Mouse (Mus musculus) layer of hippocampus, postnatal 10 days (tissue): ENCODE measurements around the gene Rab3gap2. TPM values are rescaled to one million over a fixed set of nuclear protein-coding genes. Genes with fewer than 3 reads are reported as not detected.
A peak's percentile ranks its signal among the peaks of the same experiment; 100 is the strongest.

Experiments used
- DNase-seq, 2 experiments: peaks; one replicate each; pipeline ENCODE4 v3.0.0; 2021; ENCODE audit warnings: low spot score in 2 of 2
- microRNA-seq, 2 experiments: library from miRNA; unstranded; fragments of <30 nt; microRNA quantifications; one replicate each; pipeline ENCODE4 v1.2.0; 2021
- total RNA-seq, 2 experiments: library from RNA; stranded (reverse); gene quantifications; 2 replicates each; pipeline ENCODE4 v1.2.3; 2021

The Rab3gap2 gene
- total RNA-seq, 2 experiments from 2014 or later, result 54.6 to 58.5 TPM

DNA sequence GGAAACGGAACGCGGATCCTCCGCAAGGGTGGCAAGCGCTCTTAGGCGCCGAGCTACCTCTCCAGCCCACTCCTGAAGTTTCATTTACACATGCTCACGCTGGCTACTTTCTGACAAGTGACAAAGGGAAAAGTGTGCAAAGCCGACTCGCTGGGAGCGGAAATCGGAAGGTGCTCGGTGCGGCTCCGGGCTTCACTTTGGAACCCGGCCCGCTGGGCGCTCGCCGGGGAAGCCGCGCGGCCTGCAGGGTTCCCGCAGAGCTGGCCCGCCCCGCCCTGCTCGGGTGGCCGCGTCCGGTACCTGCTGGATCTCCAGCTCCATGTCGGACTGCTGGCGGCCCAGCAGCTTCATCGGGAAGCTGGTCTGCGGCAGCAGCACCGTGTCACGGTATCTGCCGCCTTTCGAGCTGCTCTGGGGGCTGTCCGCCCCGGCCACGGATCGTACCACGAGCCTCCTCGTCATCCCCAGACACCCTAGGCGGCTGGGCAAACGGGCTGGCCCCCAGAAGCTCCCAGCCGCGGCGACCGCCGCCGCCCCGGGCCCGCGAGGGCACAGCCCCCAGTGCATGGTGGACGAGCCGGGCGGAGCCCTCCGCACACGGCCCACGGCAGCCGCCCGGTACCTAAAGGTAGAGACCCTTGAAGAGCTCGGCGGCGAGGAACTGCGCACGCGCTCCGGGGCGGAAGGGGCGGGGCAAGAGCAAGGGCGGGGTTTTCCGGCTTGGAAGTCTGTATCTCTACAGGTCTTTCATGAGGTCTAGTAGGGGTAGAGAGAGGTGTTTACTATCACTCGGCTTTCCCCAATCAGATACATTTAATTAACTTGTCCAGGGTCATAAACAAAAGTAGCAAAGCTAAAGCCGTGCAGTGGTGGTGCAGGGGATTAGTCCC lies 125.0 kb downstream of the Rab3gap2 start, which contains the start of gene Iars2:
Iars2 (minus strand) TSS at position 676 of the 890 bp plus-strand sequence.
- peak; percentile 89 to 93 for DNase-seq

DNA sequence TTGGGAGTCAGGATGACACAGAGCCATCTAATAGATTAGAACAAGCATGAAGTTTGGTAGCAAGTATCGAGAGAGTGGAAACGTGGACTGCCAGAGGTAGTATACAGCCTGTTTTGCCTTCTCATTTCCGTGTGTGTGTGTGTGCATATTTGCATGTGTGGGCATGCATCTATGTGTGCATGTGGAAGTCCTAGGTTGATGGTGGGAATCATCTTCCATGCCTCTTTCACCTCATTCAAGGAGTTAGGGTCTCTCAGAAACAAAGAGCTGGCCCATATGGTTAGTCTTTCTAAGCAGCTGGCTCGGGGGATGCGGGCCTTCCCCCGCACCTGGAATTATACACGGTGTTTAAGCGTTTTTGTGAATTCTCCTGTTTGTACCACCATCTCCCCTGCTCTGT lies 125.9 kb downstream of the Rab3gap2 start:
- no peak for DNase-seq

GRCm38 (mm10) chr1:185331364-185331763 lies 127.4 kb downstream of the Rab3gap2 start:
- DNase-seq, result no peak

DNA sequence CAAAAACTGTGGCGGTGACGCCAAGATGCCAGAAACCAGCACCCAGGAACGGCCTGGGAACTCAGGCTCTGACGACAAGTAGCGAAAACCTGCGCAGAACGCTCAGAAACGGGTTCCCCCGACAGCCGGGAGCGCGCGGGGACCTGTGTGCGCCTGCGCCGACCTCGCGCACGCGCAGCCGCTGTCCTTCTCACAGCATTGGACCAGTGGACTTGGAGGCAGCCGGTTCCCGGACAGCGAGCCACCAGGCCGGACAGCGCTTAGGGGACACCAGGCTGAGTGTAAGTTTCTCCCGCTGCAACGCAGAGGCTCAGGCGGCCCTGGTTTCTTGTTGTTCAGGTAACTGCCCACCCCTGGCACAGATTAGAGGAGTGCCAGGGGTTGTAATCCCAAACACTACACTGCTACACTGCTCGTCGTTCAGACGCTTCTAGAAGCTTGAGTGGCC lies 128.1 kb downstream of the Rab3gap2 start, which contains the start of gene Bpnt1:
Bpnt1 (plus strand) TSS at position 167 of the 448 bp plus-strand sequence.
- peak; percentile 86 to 89 for DNase-seq

DNA sequence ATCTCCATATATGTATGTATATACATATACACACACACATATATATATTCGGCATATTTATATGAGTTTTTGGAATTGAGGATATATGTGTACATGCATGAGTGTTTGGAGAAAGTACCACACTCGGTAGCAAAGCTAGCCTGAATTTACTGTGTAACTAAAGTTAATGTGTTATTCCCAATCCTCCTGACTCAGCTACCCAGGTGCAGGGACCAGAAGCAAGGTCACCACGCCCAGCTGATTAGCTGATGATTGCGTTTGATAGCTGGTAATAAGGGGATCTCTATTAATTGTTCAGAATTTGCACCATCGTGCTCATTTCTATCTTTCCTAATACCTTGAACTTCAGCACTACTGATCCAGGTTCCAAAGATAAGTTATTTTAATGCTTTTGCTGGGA lies 129.7 kb downstream of the Rab3gap2 start:
- no peak for DNase-seq

DNA sequence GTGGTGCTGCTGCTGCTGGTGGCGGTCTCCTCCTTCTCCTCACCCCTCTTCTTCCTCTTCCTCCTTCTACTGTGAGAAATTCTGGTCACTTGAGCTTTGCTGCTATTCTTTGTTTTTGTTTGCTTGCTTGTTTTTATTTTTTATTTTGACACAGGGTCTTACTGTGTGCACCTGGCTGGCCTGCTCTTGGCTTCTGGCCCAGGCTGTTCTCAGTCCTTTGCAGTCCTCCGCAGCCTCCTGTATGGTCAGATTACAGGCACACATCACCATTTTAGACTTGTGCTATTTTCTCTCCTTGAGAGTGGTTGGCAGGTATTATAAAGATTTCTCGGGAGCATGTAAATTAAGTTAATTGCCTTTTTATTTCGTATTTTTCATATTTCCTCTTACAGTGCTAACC lies 130.2 kb downstream of the Rab3gap2 start:
- DNase-seq, result no peak

GRCm38 (mm10) chr1:185335231-185335765 lies 131.4 kb downstream of the Rab3gap2 start:
- no peak for DNase-seq

Small RNA genes within 50 kb of the gene (microRNA-seq; reads per million reads assigned to microRNA genes)
- gene Mir194-1 (0.45 to 0.98 reads per million in 2 experiments), gene Mir215 (0.39 to 1.6 reads per million in 2 experiments), gene Mir664 (71.7 to 109 reads per million in 2 experiments)

Other genes starting within 250 kb of the Rab3gap2 start
- 10 to 100 TPM; 59.7 to 64.4 TPM for gene Mark1, start 204.5 kb upstream of the Rab3gap2 start, total RNA-seq
- gene Iars2, start 125.3 kb downstream of the Rab3gap2 start, total RNA-seq, result 10 to 100 TPM; 30.2 to 35.5 TPM
- gene Bpnt1, start 128.0 kb downstream of the Rab3gap2 start, total RNA-seq, result 10 to 100 TPM; 65.9 to 70.0 TPM
- 10 to 100 TPM; 90.9 to 96.5 TPM for gene Eprs, start 158.9 kb downstream of the Rab3gap2 start, total RNA-seq